Mouse (Mus musculus) adrenal gland, postnatal 10 days (tissue): ENCODE measurements around the gene Slc6a6. TPM values are rescaled to one million over a fixed set of nuclear protein-coding genes. Genes with fewer than 3 reads are reported as not detected.

Experiments used
- DNase-seq: peaks from one replicate; pipeline ENCODE4 v3.0.0; 2021; ENCODE audit warnings: mixed read lengths
- long read RNA-seq, 2 experiments: library from polyadenylated mRNA; stranded (forward); transcript quantifications; one replicate each; pipeline ENCODE4 v2.0.0; 2021
- total RNA-seq, 2 experiments: library from RNA; stranded (reverse); gene quantifications; 2 replicates each; pipeline ENCODE4 v1.2.3; 2021

Gene Slc6a6
- total RNA-seq = 100 to 1,000 TPM; 175 to 205 TPM
- long read RNA-seq, experiment 1, full-length matches to known transcripts = 53 of 100 reads
- long read RNA-seq, experiment 1, partial matches to known transcripts = 15 of 100 reads
- long read RNA-seq, experiment 1, other reads (novel, unspliced or antisense) = 32 of 100 reads
- long read RNA-seq, experiment 2, full-length matches to known transcripts = 31 of 73 reads
- long read RNA-seq, experiment 2, partial matches to known transcripts = 4 of 73 reads
- long read RNA-seq, experiment 2, other reads (novel, unspliced or antisense) = 38 of 73 reads

DNA sequence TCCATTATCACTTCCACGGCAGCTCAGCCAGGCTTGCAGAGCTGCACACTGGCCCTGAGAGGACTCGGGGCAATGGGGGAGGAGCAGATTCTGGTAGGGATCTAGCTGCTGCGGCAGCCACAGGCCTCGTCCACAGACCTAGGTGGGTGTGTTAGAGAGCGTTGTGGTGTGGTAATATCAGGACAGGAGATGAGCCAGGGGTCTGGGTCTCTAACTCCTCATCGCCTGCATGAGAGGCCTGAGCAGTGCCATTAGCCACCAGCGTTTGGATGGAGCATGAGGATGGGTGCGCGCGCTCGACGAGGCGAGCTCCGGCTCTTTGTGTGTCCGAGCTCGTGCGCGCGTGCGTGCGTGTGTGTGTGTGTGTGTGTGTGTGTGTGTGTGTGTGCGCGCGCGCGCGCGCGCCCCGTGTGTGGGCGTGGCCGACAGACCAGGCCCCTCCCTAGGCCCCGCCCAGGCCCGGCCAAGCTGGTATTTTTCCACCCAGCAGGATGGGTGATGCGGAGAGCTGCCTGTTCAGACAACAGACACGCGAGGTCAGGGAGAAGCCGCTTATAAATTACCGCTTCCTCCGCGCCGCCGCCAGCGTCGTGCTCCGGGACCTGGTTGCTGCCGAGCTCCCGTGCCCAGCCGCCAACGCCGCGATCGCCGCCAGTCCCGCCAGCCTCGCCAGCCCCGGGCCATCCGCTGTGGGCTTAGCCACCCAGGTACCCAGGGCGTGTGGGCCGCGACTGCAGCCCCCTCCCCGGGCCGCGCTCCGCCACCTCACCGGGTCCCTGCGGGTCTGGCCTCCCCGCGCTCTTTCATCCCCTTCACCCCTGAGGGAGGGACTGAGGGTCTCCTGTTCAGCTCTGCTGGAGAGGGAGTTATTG lies at the start of gene Slc6a6:
TSS of gene Slc6a6 (plus strand) at position 452 of the 872 bp plus-strand sequence.
- DNase-seq = peak; percentile 96

DNA sequence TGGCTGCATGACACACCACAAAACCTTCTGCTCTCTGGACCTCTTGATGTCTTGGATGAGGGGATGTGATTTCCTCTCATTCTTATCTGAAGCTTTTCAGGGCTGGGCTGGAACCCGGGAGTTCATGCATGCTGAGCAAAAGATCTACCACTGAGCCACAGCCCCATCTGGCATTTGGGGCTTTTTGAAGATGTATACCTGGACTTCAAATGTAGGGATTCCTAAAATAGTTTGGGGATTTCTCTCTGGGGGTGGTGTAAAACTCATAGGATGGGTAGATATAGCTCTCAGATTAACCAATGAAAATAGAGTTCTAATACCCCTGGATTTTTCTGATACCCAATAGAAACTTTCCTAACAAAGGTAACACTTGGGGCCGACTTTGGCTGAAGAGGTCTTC lies 49.4 kb upstream of the Slc6a6 start:
- DNase-seq = no peak

DNA sequence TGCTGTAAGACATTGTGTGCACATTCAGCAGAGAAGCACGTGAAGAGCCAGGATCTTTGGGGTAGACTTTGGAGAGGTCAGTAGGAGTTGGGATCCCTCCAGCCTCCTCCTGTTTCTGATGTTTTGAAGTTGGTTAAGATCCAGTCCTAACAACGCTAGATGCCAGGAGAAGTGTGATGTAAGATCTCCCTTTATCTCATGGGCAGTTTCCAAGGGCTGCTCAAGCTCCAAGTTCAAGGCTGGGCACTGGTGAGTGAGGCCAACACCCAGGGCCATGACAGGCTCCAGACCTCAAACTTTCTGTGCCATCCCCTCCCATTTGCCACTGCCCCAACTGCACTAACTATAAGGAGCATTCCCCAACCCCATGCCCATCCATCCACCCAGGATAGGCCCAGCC lies 49.0 kb upstream of the Slc6a6 start:
- peak; percentile 54 for DNase-seq

DNA sequence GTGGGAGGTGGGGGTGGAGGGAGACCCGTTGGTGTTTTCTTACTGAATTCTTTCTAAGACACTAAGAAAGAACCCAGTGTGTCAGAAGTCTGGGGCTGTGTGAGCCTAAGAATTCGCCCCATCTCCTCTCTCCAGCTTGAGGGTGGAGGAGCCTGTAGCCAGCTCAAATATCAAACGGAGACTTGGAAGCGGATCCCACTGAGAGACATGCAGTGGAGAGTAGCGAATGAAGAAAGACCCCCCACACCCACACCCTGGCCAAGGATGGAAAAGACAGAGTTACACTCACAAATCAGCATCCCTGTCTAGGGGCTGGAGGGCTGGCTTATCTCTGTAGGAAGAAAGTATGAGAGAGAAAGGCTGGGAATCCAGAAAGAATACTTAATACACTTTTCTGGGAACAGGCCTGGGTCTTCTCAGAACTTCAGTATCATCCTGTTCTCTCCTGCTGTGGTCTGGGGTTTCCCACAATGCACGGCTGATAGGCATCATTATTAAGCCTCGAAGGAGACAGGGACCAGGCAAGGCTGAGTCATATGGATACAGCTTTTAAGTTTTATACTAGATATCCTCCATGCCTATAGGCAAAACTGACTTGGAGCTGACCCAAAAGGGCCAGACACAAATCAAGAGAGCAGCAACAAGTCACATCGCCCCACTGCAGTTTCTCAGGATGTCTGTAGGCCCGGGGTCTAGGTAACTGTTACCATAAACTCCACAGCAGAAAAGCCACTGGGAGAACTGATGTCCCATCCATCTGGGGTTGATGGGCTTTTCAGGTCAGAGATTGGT lies 45.5 kb upstream of the Slc6a6 start:
- DNase-seq = no peak

DNA sequence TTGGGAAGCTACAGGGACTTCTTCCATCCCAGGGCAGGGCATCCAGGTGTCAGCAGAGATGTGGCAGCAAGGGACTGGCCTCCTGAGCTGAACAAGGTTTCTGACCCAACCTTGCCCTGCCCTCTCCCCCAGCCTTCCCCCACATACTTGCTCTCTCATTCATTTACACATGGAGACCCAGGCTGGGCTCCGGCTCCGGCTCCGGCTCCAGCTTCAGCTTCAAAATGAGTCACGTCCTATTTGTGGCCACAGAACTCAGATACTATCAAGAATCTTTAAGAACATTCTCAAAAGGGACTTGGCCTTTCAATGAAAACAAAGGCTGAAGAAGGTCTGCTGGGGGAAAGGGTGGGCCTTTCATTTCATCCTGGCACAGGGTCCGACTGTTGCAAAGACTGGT lies 40.8 kb upstream of the Slc6a6 start:
- no peak for DNase-seq

DNA sequence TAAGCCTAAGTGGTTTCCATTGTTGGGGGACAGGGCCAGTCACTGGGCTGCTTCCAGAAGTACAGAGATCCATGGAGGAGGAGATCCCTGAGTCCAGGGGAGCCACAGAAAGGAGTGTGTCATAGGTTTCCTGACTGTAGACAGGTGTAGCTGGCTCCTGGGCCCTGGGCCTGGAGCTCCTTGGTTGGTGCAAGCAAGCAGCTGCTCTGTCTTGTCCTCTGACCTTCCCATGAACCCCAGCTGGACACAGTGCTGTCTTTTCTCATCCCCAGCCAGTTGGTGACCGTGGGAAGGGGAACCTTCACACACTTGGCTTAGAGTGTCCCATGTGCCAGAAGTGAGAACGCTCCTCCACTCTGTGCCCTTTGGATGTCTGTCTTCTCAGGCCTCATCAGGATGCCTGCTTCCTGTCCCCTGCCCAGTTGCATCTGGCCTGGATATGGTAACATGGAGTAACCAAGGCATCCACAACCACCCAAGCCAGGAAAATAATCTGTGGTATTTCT lies 40.4 kb upstream of the Slc6a6 start:
- no peak for DNase-seq

DNA sequence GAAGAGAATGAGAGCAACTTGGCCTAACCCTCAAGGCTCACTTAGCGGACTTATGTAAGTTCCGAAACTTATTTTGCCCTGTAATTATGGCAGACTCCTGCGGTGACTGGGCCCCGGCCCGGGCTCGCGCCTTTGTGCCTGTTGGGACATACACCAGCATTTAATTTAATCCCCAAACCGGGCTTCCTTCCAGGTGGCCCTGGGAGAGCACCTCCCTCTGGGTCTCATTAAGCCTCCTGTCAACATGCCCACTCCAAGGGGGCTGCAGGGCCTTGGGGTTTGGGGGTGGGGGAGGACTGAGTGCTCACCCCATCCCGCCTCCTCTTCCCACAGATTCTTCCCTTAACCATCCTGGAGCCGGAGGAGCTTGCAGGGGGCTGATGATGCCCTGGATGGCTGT lies 37.8 kb upstream of the Slc6a6 start:
- no peak for DNase-seq

DNA sequence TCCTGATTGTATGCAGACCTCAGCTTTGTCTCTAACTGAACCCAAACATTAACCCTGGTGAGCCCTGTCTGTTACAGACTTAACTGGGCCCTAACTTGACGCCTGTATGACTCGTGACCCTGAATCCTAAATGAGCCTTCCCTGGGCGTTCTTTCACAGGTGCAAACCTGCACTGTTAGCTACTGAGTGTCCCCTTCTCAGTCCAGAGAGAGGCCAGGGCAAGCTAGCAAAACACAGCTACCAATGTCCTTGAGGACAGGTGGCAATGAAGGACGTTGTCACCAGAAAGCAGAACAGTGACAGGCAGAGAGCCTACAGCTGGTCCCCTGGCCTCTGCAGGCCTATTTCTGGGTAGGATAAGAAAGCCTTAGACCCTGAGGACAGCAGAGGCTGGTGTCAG lies 37.0 kb upstream of the Slc6a6 start:
- no peak for DNase-seq

DNA sequence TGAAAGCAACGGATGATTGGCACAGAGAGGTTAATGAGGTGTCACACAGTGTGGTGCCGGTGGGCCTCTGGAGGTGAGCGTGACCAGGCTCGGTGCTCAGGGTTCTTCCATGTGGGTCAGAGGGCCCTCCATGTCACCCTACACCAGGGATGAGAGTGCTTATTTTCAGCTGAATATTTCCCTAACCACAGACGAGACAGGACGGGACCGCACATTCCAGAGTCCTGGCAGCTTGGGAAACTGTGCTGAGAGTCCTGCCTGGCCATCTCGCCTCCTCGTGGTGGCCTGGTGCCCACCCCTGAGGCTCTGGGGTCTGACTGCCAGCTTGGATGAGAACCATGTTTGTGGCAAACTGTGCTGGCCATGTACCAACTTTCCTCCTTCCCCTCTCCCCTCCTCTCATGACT lies 36.5 kb upstream of the Slc6a6 start:
- no peak for DNase-seq

DNA sequence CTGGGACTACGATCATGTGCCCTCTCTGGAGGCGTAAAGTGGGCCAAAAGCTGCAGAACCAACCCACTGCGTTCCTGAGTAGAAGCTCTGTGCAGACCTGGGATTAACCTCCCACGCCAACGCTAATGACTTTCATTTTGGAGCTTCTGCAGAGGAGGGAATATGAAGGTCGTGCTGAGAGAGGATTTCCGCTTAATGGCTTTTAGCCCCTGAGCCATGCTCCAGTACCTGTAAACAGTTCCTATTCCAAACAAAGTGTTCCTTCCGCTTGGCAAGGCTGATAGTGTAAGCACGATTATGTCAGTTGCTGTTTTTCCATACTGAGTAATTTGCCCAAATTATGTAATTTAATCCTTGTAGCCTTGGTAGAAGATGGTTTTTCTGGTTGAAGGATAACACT lies 33.6 kb upstream of the Slc6a6 start:
- DNase-seq = no peak

DNA sequence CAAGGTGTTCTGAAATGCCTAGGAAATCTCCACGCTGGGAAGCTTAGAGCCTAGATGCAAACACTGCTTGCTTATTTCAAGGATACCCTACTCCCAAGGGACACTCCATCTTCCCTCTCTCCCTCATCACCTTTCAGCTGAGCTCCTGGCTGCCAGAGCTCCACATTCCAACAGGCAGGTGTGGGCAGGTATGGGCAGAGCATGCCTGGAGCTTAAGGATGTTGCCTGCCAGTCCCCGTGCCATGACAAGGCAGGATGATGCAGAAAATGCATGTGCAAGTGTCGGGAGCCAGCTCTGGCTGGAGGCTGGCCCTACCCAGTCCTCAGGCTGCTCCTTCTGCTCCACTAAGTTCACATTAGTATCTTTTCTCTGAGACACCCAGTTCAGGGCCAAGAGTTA lies 31.6 kb upstream of the Slc6a6 start:
- no peak for DNase-seq

DNA sequence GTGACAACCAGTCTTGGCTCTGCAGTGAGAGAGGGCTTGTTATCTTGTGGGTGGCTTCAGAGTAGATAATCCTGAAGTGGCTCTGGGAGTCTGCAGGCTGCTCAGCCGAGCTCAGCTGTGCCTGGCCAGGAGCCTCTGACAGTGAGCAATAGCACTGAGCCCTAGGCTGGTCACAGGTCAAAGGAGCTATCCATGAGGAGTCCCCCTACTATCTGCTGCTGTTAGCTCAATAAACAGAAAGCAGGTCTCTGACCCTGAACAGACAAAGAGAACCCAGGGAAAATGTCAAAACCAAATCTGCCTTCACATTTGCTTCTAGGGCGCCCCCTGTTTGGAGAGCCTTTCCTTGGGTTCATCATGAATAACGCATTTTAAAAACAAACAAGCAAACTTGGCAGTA lies 28.6 kb upstream of the Slc6a6 start:
- DNase-seq = no peak

DNA sequence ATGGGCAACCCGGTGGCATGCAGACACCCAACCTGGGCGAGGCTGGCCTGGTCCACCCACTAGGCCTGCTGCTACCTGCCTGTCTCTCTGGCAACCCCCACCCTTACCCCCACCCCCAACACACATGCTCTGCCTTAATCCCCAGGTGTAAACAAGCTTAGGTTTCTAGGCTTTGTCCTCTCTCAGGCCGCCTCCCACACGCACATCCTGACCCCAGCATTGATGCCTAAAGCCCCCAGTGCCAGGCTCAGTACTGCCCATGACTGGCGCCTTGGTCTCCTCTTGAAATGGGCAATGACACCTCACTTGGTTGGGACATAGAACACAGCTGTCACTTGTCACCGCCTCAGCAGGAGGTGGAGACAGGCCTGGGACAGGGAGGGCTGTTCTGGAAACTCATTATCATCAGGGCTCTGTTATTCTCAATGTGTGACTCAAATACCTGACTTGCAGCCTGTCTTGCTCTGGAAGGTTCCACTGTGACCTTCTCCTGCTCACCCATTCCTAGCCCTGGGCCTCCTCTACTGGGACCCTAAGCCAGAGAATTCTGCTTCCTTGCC lies 27.9 kb upstream of the Slc6a6 start:
- DNase-seq = no peak

DNA sequence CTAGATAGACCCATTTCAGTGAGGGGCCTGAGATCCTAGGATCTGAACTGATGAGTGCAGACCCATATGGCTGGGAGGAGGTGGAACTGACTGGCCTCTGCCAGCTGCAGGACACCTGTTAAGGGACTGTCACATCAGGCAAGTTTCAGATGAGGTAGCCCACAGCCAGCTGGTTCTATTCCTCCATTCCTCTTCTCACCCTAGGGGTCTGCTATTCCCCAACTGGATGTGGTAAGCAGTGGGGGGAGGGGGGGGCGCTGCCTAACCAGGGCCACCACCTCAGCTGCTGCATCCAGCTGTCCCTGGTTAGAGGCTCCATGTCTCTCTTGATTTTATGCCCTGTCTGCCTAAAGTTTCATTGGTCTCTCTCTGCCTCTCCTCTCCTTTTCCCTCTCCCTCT lies 25.6 kb upstream of the Slc6a6 start:
- DNase-seq = no peak

DNA sequence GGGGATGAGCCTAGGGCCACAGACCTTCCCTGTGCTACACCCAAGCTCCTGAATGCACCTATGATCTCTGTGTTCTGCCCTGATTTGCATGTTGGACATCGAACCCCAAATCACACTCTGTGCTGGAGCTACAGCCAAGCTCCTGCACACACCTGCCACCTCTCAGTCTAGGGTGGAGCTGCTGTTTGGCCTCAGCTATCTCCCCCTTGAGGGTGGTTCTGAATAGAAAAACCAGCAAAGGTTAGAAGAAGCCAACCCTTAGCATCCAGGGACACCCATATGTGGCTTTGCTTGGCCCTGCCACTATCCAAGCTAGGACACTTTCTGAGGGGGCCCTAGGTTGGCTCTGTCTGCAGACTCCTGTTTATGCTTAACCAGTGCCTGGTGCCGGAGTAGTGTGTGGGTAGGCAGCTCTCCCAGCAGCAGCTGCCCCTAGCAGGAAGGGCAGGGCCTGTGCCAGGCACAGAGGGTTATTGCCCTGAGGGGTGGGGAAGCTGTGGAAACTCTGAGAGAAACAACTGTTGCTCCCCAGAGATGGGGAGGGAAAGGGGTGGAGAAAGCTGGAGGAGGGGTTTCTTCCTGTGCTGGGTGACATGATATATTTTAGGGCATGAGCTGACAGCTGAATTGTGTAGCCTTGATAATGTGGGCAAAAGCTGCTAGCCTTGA lies 23.9 kb upstream of the Slc6a6 start:
- peak; percentile 70 for DNase-seq

DNA sequence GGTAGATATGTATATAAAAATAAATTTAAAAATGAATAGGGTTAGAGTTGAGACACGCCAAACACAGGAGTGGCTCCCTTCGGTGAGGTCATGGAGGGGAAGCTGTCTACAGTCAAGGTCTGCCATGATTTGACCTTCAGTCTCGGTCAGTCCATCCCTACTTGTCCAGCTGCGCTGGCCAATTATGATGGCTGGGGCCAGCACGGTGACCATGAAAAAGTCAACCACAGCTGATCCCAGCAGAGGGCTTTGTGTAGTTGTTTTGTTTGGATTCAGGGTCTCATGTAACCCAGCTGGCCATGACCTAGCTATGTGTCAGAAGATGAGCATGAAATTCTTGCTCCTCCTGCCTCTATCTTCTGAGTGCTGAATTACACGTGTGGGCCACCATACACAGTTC lies 21.6 kb upstream of the Slc6a6 start:
- peak; percentile 42 for DNase-seq

DNA sequence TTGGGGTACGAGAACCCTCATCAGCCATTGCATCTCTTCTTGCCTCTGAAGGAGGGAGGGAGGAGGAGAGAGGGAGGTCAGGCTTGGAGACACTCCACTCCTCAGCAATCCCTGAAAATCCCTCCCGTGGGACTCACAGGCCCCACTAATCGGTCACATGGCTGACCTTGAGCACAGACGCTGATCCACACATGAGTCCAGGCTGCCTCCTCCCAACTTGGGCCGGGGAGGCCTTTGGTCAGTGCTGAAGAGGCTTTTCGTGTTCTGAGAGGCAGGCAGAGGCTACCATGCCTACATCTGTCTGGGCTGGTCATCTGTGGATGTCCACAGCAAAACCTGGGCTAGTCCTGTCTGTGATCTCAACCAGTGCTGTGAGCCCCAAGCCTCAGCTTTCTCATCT lies 20.2 kb upstream of the Slc6a6 start:
- peak; percentile 35 for DNase-seq

DNA sequence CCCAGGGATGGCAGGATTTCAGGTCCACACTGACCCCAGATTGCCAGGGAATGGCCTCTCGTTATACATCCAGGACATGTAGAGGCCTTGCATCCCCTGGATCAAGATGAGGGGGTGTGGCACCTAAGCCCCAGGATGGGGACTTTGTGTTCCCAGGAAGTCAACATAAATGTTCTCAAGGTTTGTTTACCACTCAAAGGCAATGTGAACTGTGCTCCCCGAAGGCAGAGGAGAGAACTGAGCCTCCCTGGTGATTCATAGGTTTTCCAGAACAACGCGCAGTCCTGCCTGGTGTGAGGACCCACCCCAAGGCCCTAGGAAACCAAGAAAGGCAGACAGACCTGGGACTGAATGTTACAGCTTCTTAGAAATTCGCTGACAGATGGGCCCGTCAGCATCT lies 18.6 kb upstream of the Slc6a6 start:
- DNase-seq = no peak

DNA sequence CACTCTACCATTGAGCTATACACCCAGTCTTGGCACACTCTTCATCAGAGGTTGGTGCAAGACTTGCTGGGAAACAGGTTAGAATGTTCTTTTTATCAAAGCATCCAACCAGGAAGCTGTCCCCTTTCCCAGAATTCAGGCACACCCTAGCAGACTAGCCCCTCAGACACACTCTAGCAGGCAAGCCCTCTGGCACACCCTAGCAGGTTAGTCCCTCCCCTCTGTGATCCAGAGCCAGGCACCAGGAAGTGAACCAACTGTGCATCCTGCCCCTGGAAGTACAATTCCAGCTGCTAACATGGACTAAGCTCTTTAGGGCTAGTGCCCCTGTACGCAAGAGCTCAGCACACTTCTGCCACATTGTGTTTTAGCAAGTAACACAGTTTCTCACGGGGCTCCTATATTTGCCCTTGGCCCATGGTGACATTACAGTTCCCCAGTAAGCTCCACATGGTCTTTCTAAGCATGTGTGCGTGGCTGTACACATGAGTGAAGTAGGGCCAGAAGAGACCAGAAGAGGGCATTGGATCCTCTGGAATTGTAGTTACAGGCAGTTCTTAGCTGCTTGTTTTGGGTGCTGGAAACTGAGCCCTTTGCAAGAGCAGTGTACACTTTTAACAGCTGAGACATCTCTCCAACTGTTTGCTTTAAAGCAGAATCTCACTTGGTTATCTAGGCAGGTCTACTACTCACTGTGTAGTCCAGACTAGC lies 17.7 kb upstream of the Slc6a6 start:
- no peak for DNase-seq

DNA sequence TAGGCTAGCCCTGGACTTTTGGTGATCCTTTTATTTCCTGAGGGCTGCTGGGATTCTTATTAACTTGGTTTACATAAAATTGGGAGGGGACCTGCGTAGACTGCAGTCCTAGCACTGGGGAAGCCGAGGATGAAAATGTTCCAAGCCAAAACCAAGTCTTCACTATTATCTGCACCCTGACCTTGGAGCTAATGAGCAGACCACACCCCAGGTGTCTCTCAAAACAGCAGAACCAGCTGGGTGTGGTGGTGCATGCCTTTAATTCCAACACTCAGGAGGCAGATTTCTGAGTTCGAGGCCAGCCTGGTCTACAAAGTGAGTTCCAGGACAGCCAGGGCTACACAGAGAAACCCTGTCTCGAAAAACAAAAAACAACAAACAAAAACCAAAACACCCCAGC lies 16.7 kb upstream of the Slc6a6 start:
- no peak for DNase-seq

DNA sequence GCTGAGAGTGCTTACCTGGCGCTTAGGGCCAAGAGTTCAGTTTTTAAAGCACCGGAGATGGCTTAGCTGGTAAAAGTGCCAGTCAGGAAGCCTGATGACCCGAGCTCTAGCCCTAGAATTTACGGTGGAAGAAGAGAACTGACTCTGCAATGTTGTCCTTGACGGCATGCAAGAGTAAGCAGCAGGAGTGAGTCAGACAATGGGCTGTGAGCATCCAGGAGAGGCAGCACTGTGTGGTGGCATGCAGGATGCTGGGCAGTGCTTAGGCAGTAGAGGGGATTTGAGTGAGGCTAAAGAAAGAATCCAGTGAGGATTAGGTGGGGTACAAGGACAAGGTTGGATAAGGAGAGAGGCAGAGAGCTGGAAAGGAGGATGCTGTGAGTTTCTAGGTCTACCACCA lies 15.6 kb upstream of the Slc6a6 start:
- DNase-seq = peak; percentile 40
